Mouse (Mus musculus) brown adipose tissue, adult 24 weeks (tissue): ENCODE results near the gene Foxf1. TPM values are rescaled to one million over a fixed set of nuclear protein-coding genes. Genes with fewer than 3 reads are reported as not detected.
A peak's percentile ranks its signal among the peaks of the same experiment; 100 is the strongest.

ENCODE experiments used
- H3K27ac ChIP-seq: fragments of 200-500 bp; replicated peaks from 2 replicates; pipeline ENCODE4 v1.5.1; 2012; ENCODE audit warnings: low read depth, mild to moderate bottlenecking, low read length
- H3K4me1 ChIP-seq: fragments of 200-500 bp; 2 replicates; pipeline ENCODE4 v1.6.1; 2012; ENCODE audit warnings: low read length, mixed read lengths; ENCODE audit not compliant: control insufficient read depth, insufficient read depth, insufficient read length
- H3K4me3 ChIP-seq: fragments of 200-500 bp; 2 replicates; pipeline ENCODE4 v1.5.1; 2012; ENCODE audit warnings: low read depth, mild to moderate bottlenecking, low read length, moderate library complexity; ENCODE audit not compliant: insufficient read depth
- polyA plus RNA-seq: library from polyadenylated mRNA; stranded (reverse); fragments of >200 nt; gene quantifications from 2 replicates; pipeline ENCODE4 v1.2.4, GENCODE M21; 2012; ENCODE audit not compliant: missing spikeins, insufficient read depth, insufficient read length

Gene Foxf1
- polyA plus RNA-seq, result not detected in 2 replicates

DNA sequence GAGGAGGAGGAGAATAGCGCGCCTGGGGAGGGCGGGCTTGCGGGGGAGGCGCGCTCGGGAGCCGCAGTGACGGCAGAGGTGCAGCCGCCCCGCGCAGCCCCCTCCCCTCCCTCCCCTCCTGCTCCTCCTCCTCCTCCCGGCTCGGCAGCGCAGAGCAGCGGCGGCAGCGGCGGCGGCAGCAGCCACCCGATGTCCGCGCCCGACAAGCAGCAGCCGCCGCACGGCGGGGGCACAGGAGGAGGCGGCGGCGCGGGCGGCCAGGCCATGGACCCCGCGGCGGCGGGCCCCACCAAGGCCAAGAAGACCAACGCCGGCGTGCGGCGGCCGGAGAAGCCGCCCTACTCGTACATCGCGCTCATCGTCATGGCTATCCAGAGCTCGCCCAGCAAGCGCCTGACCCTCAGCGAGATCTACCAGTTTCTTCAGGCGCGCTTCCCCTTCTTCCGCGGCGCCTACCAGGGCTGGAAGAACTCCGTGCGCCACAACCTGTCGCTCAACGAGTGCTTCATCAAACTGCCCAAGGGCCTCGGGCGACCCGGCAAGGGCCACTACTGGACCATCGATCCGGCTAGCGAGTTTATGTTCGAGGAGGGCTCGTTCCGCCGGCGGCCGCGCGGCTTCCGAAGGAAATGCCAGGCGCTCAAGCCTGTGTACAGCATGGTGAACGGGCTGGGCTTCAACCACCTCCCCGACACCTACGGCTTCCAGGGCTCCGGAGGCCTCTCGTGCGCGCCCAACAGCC lies at the start of gene Foxf1:
TSS of gene Foxf1 (plus strand) at position 177 of the 742 bp plus-strand sequence.
- Histone ChIP-seq H3K4me1 (no peaks in the 10 kb centered on the region), H3K27ac (no peak within 1 kb of the TSS), H3K4me3 (peak within 1 kb of the TSS; percentile 73)

DNA sequence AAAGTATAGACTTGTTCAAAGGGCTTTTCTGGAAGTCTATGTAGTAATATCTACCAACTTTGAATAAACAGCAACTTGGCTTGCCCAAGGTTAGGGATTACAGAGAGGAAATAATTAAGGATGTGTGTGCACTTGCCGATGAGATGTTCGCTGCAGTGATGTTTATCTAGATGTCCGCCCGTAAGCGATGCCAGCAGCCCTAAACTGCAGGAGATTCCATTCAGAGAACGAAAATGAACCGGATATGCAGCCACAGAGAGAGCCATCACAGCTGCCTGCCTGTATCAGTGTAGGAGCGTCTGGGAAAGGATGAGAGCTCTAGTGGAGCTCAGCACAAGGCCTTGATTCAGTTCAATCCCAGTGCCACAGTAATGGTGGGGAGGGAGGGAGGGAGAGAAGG lies 48.6 kb upstream of the Foxf1 start:
- Histone ChIP-seq H3K4me3 (no peak overlapping the region), H3K4me1 (no peaks in the 10 kb centered on the region)

DNA sequence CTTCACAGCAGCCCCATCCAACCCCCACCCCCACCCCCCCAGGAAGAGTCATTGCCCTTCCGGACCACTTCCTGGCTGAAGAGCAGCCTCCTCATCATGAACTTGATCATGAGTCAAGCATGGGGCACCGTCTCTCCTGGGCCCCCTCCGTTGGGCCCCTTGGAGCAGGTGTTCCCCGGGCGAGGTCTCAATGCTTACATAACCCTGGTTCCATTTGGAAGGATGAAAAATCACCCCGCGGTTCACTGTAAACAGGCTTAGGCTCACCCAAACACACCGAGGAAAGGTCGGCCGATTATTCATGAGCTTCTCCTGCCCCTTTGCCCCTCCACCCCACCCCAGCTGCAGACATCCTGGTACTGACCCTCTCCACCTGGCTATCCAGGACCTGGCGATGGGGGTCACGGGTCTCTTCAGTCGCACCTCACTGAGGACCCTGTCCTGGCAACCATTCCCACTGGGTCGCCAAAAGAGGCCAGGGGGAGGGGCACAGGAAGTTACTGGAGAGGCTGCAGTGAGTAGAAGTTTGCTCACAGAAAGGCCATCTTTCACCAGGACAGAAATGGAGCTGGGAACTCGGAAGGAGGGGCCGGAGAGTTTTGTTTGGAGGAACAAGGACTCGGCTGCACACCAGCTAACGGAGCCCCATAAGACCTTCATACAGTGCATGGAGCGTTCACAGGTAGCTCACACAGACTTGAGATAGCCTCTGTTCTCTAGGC lies 40.3 kb upstream of the Foxf1 start:
- Histone ChIP-seq H3K27ac (no peak overlapping the region), H3K4me3 (no peak overlapping the region), H3K4me1 (no peaks in the 10 kb centered on the region)

More for the DNA sequence above, 48.6 kb upstream of the Foxf1 start:
- no peak overlapping the region for H3K27ac ChIP-seq

DNA sequence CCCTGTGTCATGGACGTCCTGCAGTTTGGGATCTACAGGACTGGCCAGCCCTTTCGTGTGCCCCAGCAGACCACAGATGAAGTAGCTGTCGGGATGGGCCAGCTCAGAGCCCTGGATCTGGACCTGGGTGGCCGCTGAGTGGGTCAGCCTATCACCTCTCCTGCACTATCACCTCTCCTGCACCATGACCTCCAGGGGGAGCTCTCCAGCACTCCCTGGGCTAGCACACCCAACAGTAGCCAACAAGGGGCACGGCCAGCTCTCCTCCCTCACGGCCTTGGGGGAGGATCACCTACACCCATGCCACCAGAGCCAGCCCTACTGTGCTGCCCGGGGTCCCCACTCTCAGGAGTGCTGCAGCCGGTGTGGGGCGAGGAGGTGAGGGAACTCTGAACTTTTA lies 36.7 kb upstream of the Foxf1 start:
- H3K4me1 ChIP-seq, result no peaks in the 10 kb centered on the region
- no peak overlapping the region for H3K4me3 ChIP-seq
- no peak overlapping the region for H3K27ac ChIP-seq

DNA sequence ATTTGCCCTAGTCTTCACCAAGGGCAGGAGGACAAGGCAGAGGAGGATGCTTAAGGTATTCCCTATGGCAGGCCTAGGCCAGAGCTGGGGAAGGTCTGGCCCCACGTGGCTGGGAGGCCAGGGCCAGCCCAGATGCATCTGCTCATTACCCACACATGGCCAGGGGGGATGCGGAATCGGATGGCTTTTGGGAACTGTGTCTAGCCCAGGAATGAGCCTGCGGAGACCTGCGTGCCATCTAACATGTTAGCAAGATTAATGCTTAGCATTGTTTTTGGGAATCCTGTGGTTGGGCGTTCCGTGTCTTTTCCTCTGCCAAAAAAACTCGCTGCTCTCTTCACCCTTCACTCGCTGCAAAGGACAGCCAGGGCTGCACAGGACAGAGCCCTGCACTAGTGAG lies 26.1 kb upstream of the Foxf1 start:
- Histone ChIP-seq H3K4me1 (no peaks in the 10 kb centered on the region), H3K4me3 (no peak overlapping the region), H3K27ac (no peak overlapping the region)

DNA sequence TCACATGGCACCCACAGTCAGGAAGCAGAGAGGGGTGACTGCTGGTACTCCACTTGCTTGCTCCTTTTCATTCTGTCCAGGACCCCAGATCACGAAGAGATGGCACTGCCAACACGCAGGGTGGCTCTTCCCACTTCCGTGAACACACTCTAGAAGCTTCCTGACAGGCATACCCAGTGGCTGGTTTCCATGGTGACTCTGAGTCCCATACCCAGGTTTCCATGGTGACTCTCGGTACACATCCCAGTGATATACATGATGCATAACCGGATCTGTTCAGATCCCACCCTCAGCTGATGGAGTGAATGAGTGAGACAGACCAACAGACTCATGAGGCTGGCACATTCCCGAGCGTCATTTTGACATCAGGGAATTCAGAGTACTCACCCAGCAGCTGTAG lies 25.1 kb upstream of the Foxf1 start:
- Histone ChIP-seq H3K4me1 (no peaks in the 10 kb centered on the region), H3K27ac (no peak overlapping the region), H3K4me3 (no peak overlapping the region)

DNA sequence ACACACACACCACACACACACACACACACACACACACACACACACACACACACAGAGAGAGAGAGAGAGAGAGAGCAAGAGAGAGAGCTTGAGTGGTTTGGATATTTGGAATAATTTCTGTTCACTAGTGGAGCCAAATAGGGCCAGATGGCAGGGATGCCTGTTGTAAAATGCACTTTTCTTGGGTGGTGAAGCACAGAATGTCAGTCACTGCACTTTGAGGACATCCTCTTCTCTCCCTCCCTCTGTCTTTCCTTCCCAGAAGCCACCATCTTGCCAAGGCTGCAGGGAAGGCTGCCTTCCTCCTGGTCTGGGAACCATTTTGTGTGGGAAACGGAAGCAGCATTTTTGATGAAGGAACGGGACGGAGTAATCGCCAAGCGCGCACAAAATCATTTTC lies 21.7 kb upstream of the Foxf1 start:
- Histone ChIP-seq H3K4me3 (no peak overlapping the region), H3K27ac (no peak overlapping the region), H3K4me1 (no peaks in the 10 kb centered on the region)

DNA sequence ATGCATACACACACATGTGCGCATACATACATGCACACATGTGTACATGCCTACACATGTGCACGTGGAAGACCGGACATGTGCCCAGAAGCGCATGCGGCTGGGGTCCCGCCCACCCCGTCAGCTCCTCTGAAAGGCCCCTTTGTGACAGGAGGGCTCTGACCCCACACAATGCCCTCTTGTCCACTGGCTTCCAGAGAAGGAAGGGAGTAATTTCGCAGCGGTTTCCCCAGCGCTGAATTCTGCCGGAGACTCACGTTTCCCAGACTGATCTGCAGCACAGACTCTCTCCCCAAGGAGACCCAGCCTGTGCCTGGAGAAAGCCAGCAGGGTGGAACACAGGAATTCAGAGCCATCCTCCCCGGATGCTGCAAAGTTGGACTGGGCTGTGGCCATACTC lies 20.5 kb upstream of the Foxf1 start:
- no peak overlapping the region for H3K27ac ChIP-seq
- no peaks in the 10 kb centered on the region for H3K4me1 ChIP-seq
- H3K4me3 ChIP-seq, result no peak overlapping the region

DNA sequence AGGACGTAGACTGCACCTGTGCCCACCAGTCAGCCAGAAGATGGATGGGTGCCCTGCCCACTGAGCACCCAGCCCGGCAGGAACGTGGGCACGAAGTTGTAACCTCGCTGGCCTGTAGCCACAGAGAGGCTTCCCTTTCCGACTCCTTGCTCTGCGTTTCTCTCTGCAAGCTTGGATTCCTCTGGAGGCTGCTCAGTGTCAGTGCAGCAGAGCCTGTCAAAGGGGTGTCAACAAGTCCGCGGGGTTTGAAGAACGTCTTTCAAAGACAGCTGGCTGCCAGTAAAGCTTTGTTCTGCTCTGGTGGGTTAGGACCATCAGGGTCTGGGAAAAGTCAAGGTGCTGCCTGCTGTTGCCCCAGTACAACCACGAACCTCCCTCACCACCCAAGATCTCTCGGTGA lies 12.7 kb upstream of the Foxf1 start:
- no peak overlapping the region for H3K27ac ChIP-seq
- H3K4me3 ChIP-seq, result no peak overlapping the region
- no peaks in the 10 kb centered on the region for H3K4me1 ChIP-seq

DNA sequence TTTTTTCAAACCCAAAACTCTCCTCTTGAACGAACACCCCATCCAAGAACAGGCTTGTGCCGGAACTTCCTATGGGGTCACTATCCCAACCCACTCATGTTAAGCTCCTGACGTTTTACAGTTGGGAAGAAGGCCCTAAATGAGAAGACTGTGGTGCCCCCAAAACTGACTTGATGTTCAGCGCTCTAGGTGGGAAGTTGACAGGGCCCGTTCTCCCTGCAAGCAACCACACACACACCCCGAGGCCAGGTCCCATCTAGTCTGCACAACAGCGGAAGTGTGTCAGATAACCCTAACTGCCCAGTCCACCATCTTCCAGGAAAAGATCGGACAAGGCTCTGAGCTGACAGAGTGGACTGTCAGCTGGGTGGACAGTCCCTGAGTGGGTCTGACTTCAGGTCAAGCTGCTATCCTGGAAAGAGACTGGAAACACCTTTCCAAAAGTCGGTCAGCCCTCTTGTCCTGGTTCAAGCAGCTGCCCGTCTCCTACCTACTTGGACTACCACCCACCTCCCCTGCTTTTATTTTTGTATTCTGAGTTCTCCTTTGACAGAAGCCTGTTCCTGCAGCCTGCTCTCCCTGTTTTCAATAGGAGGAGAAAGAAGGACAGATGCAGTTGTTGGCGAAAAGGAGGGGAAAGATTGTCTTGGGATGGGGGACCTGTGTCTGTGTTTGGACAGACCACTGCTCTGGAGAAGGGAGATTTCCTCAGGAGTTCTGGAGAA lies 11.6 kb upstream of the Foxf1 start:
- Histone ChIP-seq H3K27ac (no peak overlapping the region), H3K4me1 (no peaks in the 10 kb centered on the region), H3K4me3 (no peak overlapping the region)

DNA sequence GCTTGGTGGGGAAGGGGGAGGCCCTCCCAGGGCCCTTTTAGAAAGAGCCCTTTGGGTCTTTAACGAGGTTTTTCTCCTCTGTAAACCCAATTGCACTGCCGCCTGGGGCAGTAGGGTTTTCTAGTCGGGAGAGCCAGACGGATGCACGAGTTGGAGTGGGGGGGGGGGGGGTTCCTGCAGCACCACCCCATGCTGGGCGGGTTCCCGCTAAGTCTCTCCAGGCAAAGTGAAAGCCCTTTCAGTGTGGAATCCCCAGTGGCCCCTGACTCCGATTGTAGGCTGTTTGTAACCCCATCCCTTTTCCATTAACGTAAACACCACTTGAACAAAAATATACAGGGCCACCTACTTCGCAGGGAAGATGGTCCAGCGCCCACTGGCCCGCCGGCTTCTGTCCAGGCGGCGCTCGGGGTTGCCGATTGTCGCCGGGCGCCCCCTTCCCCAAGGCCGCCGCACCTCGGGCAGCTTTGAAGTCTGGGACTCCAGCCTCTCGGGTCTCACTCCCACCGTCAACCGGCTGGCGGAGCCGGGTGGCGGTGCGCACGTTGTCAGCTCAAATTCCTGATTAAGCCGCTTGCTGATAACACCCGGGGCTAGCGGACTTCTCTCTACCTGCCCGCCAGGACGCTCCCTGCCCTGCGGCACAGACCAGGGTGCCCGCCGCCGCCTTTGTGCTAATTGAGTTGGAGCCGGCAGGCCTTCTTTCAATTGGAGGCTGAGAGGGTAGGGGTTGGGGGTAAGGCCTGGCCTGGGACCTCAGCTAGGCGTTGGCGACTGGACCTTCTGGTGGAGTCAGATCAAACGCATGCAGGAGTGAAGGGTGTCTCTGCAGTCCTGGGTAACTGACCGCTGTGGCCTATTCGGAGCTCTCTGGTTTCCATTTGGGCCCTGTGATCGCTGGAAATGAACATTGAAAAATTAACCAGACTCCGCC lies 10.7 kb upstream of the Foxf1 start:
- H3K4me1 ChIP-seq, result no peaks in the 10 kb centered on the region
- H3K27ac ChIP-seq, result no peak overlapping the region
- H3K4me3 ChIP-seq, result peak overlapping the region; percentile 31

DNA sequence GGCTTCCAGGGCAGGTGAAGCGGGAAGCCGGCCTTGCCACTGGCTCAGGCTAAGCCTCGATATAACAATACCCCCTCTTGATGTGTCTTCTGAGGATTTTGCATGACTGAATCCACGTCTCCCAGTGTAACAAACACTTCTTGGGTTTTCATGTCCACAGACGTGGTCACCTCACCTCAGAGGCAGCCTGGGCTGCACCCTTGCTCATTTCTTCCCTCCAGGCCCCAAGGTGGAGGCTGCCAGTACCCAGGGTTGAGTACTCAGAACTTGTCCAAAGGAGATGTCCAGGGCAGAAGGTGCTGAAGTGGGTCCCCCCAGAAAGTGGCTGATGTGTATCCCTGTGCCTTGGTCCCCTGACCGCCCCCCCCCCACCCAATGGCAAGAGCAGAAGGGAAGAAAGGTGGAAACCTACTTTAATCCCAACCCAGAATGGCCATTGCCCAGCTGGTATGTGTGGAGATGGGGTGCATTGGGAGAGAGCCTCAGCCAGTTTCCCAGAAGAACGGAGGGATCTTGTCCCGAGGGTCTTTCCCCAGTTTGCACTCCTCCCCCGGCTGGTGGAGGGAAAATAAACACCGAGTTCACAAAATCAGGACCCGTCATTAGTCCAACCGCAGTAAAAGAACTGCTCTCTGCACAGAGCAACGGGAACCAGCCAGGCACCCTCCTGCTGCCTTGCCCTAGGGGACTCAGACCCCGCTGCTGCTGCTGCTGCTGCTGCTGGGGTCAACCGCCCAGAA lies 9.9 kb upstream of the Foxf1 start:
- Histone ChIP-seq H3K27ac (no peak overlapping the region), H3K4me1 (no peaks in the 10 kb centered on the region), H3K4me3 (peak overlapping the region; percentile 31; the same call in 1 of the 2 replicates)

DNA sequence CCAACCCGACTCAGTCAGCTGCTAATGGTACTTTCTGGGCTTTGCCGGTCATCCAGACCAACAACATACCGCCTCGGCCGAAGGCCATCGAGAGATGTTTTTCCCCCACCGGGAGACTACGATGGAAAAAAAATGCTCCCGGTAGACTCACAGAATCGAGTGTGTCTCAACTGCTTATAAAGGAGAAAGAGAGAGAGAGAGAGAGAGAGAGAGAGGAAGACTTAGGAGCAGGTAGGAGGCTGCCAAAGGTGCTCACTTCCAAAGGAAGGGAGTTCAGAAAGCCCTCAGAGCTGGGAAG lies 9.4 kb upstream of the Foxf1 start:
- Histone ChIP-seq H3K4me1 (no peaks in the 10 kb centered on the region), H3K4me3 (no peak overlapping the region), H3K27ac (no peak overlapping the region)

DNA sequence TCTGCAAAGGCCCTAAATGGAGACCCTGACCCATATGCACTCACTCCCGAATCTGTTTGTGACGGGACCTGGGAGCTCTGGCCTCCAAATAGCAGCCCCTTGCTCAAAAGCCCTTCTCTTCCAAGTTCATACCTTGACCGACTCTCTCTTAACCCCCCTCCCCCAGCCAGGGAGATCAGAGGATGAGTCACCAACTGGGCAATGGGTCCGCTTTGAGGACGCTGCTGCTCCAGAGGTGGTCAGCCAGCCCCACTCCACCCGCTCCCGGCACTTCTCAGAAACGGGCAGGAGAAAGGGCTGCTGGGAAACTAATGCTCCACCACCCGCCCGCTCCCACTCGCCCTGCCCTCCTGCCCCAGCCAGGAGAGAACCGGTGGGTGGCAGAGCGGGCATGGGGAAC lies 8.2 kb upstream of the Foxf1 start:
- H3K4me1 ChIP-seq, result no peaks in the 10 kb centered on the region

More for the DNA sequence above, 8.2 kb upstream of the Foxf1 start:
- Histone ChIP-seq H3K4me3 (no peak overlapping the region), H3K27ac (no peak overlapping the region)
